Mouse (Mus musculus) sigmoid colon, adult 10 weeks (tissue): ENCODE measurements around the gene Eif3f. TPM values are rescaled to one million over a fixed set of nuclear protein-coding genes. Genes with fewer than 3 reads are reported as not detected.

Experiments used
- polyA plus RNA-seq: library from polyadenylated mRNA; stranded (reverse); fragments of 350-450 nt; fragmentation: Illumina TruSeq; extraction: RNeasy Lipid Tissue Mini Kit (QIAGEN cat#74804); gene quantifications from one replicate; pipeline ENCODE4 v1.2.3, GENCODE M21; 2014; ENCODE audit warnings: low read depth, low replicate concordance

Gene Eif3f
- polyA plus RNA-seq, result 47.9 TPM

GRCm38 (mm10) chr7:108933794-108934731, at the start of gene Eif3f:
TSS of gene Eif3f (plus strand) at chr7:108934417.

GRCm38 (mm10) chr7:108884906-108885305, 49.3 kb upstream of the Eif3f start, which contains the start of gene Olfr518:
TSS of gene Olfr518 (minus strand) at chr7:108885006.

GRCm38 (mm10) chr7:108894320-108894719, 39.9 kb upstream of the Eif3f start, which contains the start of gene Olfr519:
TSS of gene Olfr519 (minus strand) at chr7:108894420.

GRCm38 (mm10) chr7:108929726-108930393, 4.4 kb upstream of the Eif3f start, which contains the start of gene Nlrp10:
TSS of gene Nlrp10 (minus strand) at chr7:108930178.

GRCm38 (mm10) chr7:108950312-108950761, 16.1 kb downstream of the Eif3f start, which contains the start of gene Tub:
TSS of gene Tub (plus strand) at chr7:108950338.

Other genes starting within 250 kb of the Eif3f start
- gene Olfr512, start 221.1 kb upstream of the Eif3f start, polyA plus RNA-seq, result not detected
- not detected for gene Olfr513, start 183.4 kb upstream of the Eif3f start, polyA plus RNA-seq
- gene Olfr514, start 108.4 kb upstream of the Eif3f start, polyA plus RNA-seq, result not detected
- not detected for gene Olfr516, start 83.9 kb upstream of the Eif3f start, polyA plus RNA-seq
- gene Olfr517, start 62.0 kb upstream of the Eif3f start, polyA plus RNA-seq, result not detected
- gene Olfr518, start 49.4 kb upstream of the Eif3f start, polyA plus RNA-seq, result not detected
- not detected for gene Olfr519, start 40.0 kb upstream of the Eif3f start, polyA plus RNA-seq
- gene Nlrp10, start 4.2 kb upstream of the Eif3f start, polyA plus RNA-seq, result 10.2 TPM
- gene Tub, start 15.9 kb downstream of the Eif3f start, polyA plus RNA-seq, result 0.95 TPM
- gene Ric3, start 148.9 kb downstream of the Eif3f start, polyA plus RNA-seq, result 6.0 TPM
- gene Lmo1, start 240.8 kb downstream of the Eif3f start, polyA plus RNA-seq, result not detected